Mouse (Mus musculus) spleen, postnatal 36 days (tissue): ENCODE results near the gene Vps72.
"Not testable (repeated sequence)": the region's sequence is repeated elsewhere in the genome, so short reads cannot be mapped to it uniquely, and the experiment has no call there.

ENCODE experiments used
- DNase-seq, 2 experiments: peaks; one replicate each; pipeline ENCODE4 v3.0.0; 2022; ENCODE audit warnings: low spot score in 2 of 2, mixed read lengths in 1 of 2

Gene Vps72

GRCm38 (mm10) chr3:95110911-95111726 is at the start of gene Vps72:
TSS of gene Vps72 (plus strand) at chr3:95111022.
- DNase-seq: peak; percentile 88 to 89

- no peak for DNase-seq
These were observed 47.1 kb upstream of the Vps72 start for GRCm38 (mm10) chr3:95063741-95064140.

DNA sequence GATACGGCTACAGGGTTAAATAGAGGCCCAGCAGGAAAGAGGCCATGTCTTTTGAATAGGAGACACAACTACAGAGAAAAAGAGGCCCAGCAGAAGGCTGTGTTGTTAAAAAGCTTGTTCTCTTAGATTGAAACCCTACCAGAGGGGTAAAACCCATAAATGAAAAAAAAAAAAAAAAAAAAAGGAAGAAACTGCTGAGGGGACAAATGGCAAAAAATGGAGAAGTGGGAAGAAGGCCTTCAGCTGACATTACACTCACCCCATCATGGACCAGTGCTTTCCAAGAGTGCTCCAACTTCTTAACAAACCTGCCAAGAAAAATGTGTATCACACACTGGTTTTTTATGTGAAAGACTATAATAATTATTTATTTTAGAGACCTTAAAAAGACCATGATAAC is 45.3 kb upstream of the Vps72 start:
- DNase-seq: no peak

DNA sequence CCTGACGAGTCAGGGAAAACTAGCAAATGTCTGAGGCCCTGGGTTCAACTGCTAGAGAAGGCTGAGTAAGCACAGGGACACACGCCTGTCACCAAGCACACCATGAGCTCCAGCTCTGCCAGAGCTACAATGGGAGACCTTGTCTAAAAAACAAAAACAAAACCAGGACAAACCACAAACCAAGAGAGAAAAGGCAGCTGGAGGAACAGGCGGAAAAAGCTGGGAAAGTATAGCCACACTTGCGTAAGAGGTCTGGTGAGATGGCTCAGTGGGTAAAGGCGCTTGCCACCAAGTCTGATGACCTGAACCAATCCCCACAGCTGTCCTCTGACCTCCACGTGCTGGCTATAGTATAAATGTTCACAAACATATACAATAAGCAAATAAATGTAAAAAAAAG is 44.7 kb upstream of the Vps72 start:
- DNase-seq: no peak

DNA sequence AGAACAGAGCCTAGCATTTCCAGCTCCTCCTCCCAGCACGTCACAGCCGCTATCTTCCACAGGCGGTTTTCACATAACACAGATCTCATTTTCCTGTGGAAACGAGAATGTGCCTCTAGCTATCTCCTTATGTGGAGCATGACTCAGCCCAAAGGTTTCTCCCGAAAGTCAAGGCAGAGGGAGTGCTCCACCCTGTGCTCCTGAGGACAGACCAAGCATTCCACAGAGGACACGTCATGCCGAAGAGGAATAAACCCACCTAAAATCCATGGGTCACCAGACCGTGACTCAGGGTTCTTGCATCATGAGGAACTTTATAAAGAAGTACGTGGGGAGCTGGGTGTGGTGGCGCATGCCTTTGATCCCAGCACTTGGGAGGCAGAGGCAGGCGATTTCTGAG is 44.3 kb upstream of the Vps72 start:
- DNase-seq: no peak

DNA sequence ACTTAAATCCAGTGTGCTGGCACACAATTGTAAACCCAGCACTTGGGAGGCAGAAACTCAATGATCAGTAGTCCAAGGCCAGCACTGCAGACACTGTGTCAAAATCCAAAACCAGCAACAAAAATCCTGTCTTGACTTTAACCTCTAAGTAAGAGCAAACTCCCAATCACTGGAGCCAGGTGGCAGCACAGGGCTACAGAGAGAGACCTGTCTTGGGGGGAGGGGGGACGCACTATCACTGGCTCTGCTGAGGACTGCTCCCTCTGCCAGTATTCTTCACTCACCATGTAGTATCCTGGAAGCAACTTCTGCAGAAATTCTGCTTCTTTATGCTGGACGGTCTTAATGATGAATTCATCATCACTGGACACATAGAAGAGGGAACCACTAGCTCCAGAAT is 39.2 kb upstream of the Vps72 start:
- no peak for DNase-seq

GRCm38 (mm10) chr3:95088071-95088470 is 22.8 kb upstream of the Vps72 start:
- no peak for DNase-seq

DNA sequence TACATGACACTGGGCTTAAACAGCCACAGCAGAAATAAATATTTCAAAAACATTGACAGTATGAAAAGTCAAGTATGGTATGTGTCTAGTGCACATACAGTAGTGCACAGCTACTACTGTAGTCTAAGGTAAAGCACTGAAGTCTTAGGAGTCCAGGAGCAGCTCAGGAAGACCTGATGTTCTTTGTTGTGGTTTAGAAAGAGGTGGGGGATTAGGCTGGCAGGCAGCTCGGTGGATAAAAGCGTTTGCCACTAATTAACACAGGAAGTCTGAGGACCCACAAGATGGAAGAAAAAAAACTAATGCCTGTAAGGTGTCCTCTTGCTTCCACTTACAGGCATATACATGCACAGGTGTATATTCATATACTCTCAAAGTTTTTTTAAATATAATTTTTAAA is 10.0 kb upstream of the Vps72 start:
- DNase-seq: no peak

DNA sequence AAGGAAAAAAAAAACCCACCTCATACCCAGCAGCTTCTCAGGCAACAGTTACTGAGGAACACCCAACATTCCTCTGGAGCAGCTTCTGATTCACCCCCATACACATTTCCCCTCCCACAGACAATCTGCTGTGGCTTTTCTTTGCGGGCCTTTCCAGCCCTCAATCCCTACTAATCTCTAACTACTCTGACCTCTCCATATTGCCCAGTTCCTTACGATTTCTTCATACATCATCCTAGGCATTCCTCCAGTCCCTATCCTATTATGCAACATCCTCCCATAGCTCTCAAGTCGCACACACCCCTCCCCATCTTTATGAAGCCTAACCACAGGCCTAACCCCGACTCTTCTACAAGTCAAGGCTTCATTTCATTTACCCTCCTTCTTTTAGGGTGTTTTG is 5.7 kb upstream of the Vps72 start:
- DNase-seq: no peak

DNA sequence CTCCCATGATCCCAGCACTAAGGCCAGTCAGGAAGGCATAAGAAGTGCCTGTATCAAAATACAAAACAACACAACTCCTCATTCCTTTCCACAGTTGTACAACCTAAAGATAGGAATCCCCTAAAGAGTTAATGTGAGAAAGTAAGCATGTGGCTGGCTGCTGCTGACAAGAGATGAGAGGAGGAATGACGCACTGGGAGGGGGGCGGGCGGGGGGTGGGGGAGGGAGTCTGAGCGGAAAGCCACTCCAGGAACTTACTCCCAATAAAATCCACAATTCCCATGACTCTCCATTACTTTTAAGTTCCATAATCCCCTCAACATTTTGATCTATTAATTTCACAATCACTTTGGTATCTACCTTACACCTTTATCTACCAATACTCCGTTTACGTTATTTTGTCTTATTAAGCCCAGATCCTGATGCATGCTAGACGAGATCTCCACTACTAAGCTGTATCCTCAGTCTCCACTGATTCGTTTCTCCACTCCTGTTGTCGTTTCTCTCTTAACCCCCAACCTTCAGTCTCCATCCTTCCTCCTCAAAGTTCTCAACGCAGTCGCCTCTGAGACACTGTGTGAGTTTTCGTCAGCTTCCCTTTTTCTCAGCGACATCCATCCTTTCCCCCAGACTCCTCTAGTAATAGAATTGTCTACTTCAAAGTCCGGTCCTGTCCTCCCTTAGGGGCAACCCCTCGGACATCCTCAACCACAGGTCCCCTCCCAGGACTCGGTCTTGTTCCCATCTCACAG is 5.1 kb upstream of the Vps72 start:
- DNase-seq: no peak

GRCm38 (mm10) chr3:95106338-95107117 is 4.3 kb upstream of the Vps72 start, which contains the start of gene Pip5k1a:
TSS of gene Pip5k1a (minus strand) at chr3:95106930.
- DNase-seq: peak; percentile 94 to 96

GRCm38 (mm10) chr3:95107308-95107707 is 3.5 kb upstream of the Vps72 start:
- not testable (repeated sequence) for DNase-seq

DNA sequence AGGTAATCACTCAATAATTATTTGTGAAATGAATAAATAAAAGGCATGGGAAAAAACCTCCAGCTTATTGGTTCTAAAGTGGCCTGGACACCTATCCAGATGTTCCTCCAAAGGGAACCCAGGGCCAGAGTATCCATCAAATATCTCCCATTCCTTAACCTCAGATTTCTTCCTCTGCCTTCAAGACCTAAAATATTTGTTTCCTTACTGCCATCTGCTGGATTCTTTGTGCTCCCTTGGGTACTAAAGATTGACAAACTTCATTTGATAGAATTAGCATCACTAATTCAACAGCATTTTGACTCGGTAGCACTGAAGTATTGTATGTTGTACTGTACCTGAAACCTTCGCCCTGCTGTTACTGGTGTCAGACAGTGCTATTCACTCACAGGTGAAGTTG is 2.9 kb upstream of the Vps72 start:
- DNase-seq: no peak

DNA sequence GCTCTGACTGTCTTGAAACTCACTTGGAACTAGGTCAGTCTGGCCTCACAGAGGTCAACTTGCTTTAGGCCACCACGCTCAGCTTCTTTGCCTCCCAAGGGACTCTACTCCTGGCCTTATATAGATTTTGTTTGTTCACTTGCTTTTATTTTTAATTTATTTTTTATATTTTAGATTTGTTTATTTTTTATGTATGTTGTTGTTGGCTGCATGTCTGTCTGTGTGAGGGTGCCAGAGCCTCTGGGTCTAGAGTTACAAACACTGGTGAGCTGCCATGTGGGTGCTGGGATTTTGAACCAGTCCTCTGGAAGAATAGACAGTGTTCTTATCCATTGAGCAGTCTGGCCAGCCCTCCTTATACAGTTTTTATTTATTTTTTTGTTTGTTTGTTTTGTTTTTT is 1.9 kb downstream of the Vps72 start:
- DNase-seq: no peak

- no peak for DNase-seq
These were observed 6.9 kb downstream of the Vps72 start for GRCm38 (mm10) chr3:95117751-95118150.

DNA sequence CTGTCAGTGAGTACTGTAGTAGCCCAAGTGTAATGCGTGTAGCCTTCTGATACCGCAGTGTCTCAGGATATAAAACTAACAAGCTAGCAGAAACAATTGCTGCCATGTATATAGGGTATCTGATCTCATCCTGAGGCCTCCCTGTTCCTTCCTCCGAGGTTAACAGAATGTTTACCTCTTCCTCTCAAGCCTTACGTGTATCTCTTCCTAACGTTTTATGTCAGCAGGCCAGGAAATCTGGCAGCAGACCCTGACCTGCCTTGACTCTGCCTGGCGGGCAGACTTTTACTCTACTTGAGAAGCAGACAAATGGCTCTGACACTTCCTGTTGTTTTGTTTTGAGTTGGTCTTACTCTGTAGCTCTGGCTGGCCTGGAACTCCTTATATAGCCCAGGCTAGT is 10.8 kb downstream of the Vps72 start:
- DNase-seq: no peak

DNA sequence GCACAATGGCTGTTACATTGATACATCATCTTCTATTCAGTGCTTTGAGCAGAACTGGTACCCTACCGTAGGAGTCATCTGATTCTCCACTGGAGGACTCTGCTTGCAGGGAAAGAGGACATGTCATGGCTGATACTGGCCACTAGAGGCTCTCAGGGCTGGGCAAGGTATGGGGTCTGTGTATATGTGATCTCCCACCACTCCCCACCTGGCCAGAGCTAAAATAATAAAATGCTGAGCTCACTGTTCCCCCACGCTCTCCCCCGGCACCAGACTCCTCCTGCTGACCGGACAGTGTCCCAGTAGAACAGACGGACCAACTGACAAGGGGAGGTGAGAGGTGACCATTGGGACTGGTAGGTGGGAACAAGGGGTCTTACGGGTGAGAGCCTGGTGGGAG is 13.4 kb downstream of the Vps72 start, which contains the start of gene Tmod4:
Tmod4 (plus strand) TSS at position 231 of the 400 bp plus-strand sequence.
- no peak for DNase-seq

GRCm38 (mm10) chr3:95124972-95125371 is 14.2 kb downstream of the Vps72 start:
- no peak for DNase-seq

DNA sequence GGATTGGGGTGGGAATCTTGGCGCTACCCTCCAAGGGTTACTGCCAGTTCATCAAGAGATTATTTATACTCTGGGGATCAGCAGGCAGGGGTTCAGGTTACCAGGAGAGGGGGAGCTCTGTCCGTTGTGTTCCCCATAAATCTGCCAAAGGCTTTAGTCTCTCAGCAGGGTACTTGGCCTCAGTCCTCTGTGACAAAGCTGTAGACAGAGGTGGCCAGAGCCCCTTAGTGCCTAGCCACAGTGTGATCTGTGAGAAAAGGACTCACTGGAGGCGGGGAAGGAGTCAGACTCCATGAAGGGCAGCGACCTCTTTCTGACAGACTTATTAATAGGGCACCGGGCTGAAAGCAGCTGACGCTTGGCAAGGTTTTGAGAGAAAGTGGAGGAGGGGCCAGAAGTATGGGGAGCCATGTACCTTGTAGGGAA is 18.4 kb downstream of the Vps72 start:
- DNase-seq: no peak

DNA sequence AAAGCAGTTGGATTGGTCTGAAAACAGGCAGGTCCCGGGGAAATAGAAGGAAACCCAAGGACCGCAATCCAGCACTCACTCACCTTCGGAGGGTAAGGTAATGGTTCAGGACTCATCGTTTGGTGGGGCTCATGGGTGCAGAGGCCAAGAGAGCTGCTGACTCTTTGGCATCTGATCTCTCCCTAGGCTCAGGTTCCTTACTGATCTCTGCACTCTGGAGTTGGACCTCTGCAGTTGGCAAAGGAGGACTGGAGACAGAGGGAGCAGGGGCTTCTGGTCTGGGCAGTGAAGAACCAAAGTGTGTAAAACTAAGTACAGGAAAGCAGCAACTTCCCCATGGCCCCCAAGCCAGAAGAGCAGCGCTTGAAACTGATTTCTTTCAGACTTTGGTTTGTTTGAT is 19.3 kb downstream of the Vps72 start:
- no peak for DNase-seq

- DNase-seq: not testable (repeated sequence)
These were observed 21.6 kb downstream of the Vps72 start for GRCm38 (mm10) chr3:95132389-95132788.

DNA sequence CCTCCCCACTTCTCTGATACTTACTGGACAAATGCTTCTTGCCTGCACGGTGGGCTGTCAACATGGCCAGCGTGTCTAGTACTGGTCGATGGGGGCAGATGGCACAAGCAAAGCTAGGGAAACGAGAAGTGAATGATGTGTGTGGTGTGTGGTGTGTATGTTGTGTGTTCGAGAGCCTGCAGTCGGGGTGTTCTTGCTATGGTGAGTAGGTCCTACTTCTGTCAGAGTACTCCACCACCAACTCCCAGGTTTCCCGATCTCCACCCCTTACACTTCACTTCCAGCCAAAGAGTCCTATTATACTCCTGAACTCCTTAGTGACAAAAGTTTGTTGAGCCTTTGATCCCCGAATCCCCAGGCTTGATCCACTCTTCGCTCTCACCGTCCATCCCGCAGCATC is 22.4 kb downstream of the Vps72 start:
- no peak for DNase-seq
